Mouse (Mus musculus) bone marrow, adult 2 months (tissue): ENCODE measurements around the gene Piwil4. TPM values are rescaled to one million over a fixed set of nuclear protein-coding genes. Genes with fewer than 3 reads are reported as not detected.

ENCODE experiments used
- H3K27ac ChIP-seq: fragments of 200-500 bp; 2 replicates; pipeline ENCODE4 v1.5.1; 2012; ENCODE audit warnings: low read depth, mild to moderate bottlenecking, control low read depth, inconsistent platforms, low read length; ENCODE audit not compliant: control insufficient read depth, poor library complexity, insufficient read depth
- H3K4me1 ChIP-seq: fragments of 200-500 bp; 2 replicates; pipeline ENCODE4 v1.6.1; 2011; ENCODE audit warnings: low read length; ENCODE audit not compliant: control insufficient read depth, insufficient read depth
- H3K4me3 ChIP-seq: fragments of 200-500 bp; replicated peaks from 2 replicates; pipeline ENCODE3; 2011; ENCODE audit warnings: mild to moderate bottlenecking, low read depth, low read length, control low read depth; ENCODE audit not compliant: control insufficient read depth
- CTCF ChIP-seq: fragments of 200-500 bp; IDR thresholded peaks from 2 replicates; pipeline ENCODE4 v1.5.1; 2011; ENCODE audit warnings: low read length, control low read depth; ENCODE audit not compliant: control insufficient read depth, insufficient read depth
- POLR2A ChIP-seq: fragments of 200-500 bp; IDR thresholded peaks from 2 replicates; pipeline ENCODE4 v1.6.1; 2011; ENCODE audit warnings: low read depth, mild to moderate bottlenecking, control low read depth, low read length, borderline replicate concordance; ENCODE audit not compliant: control insufficient read depth
- WGBS: fragments of 180-500 bp; shearing (Covaris S2); methylation state at CpG from one replicate; pipeline ENCODE4 v1.1.7; 2018; 5-methylcytosine and 5-hydroxymethylcytosine counted together
- polyA plus RNA-seq: library from polyadenylated mRNA; stranded (reverse); fragments of >200 nt; gene quantifications from 2 replicates; pipeline ENCODE4 v1.2.4, GENCODE M21; 2011; ENCODE audit warnings: low replicate concordance; ENCODE audit not compliant: missing spikeins, insufficient read depth, insufficient read length

Piwil4 gene
- polyA plus RNA-seq, 1 experiment = 8.3 TPM

DNA sequence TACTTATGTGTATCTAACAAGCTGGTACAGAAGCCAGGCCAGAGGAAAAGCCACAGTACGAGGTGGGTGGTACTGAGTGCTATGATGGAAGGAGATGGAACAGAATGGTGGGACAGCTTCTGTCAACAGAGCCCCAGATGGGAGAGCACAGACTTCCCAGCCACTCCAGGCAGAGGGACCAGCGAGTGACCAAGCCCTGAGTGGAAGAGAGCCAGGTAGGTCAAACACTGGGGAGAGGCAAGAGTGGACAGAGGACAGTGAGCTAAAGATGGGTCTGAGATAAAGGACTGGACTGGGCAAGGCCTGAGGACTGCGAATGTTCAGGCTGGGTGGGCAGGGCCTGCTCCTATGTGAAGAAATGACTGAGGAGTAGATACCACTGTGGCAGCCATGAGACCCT lies 72.2 kb downstream of the Piwil4 start:
- Histone ChIP-seq H3K4me1 (no peaks in the 10 kb centered on the region), H3K27ac (no peak overlapping the region), H3K4me3 (no peak overlapping the region)
- TF ChIP-seq CTCF = no peak
- no peak for TF ChIP-seq POLR2A
- WGBS = 55% methylated on average over 3 of the region's 3 CpGs

DNA sequence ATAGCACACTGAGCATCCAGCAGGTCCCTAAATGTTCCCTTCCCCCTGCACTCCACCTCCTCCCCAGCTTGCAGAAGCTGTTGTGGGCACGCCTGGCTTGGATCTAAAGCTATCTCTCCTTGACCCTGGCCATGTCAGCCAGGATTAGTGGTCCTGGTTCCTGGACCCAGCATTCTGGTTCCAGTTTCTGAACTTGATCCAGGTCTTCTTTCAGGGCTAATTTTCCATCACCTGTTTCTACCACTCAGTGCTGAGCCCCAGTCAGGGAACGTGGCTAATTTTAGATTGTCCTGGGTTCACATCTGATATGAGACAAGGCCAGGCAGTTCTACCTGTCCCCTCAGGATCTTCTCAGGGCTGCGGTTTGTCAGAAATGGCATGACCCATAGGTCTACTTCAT lies 74.5 kb downstream of the Piwil4 start:
- WGBS = 81% methylated on average over 3 of the region's 3 CpGs
- Histone ChIP-seq H3K27ac (no peak overlapping the region), H3K4me1 (no peaks in the 10 kb centered on the region), H3K4me3 (no peak overlapping the region)
- no peak for TF ChIP-seq POLR2A
- TF ChIP-seq CTCF = no peak

- H3K4me3 ChIP-seq = no peak overlapping the region
Observed at GRCm38 (mm10) chr9:14663591-14663990, 76.9 kb downstream of the Piwil4 start.

DNA sequence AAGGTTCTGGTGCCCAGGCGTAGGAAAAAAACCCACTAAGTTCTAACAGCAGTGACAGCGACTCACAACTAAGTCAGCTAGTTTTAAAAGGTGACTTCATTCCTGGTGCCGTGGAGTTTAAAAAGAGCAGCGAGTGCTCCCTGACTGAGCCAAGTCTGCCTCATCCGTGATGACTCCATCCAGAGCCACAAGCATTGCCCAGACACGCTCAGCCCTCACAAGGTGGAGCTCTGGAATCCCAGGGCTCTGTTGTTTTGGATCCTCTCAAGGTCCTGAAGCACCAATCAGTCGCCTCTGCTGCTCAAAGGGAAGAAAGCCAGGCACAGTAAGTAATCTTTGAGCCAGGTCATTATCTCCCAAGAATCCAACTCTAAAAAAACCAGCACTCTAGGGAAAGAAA lies 77.7 kb downstream of the Piwil4 start:
- Histone ChIP-seq H3K27ac (no peak overlapping the region), H3K4me1 (no peaks in the 10 kb centered on the region), H3K4me3 (no peak overlapping the region)
- WGBS = 73% methylated on average over 7 of the region's 7 CpGs
- TF ChIP-seq CTCF = no peak
- no peak for TF ChIP-seq POLR2A

More at GRCm38 (mm10) chr9:14663591-14663990, 76.9 kb downstream of the Piwil4 start:
- WGBS = 76% methylated on average over 2 of the region's 2 CpGs
- Histone ChIP-seq H3K27ac (no peak overlapping the region), H3K4me1 (no peaks in the 10 kb centered on the region)
- TF ChIP-seq CTCF (no peak), POLR2A (no peak)

DNA sequence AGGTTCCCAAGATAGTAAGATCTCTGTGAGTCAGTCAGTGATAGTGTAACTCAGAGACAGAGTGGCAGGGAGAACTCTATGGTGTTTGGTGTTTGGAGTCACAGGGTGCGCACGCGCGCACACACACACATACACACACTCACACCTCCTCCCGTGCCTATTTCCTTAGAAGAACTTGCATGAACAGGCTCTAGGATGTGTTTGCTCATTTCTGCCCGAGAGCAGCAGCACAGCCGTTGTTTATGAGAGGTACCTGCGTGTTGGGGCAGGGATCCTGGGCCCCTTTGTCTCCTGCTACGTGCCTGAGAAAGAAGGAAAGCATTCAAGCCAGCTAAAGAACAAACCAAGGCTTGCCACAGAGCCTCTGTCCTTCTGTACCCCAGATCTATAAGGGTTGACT lies 78.4 kb downstream of the Piwil4 start:
- TF ChIP-seq CTCF (no peak), POLR2A (no peak)
- no peak overlapping the region for H3K4me3 ChIP-seq
- 78% methylated on average over 9 of the region's 9 CpGs for WGBS
- no peak overlapping the region for H3K27ac ChIP-seq
- no peaks in the 10 kb centered on the region for H3K4me1 ChIP-seq

DNA sequence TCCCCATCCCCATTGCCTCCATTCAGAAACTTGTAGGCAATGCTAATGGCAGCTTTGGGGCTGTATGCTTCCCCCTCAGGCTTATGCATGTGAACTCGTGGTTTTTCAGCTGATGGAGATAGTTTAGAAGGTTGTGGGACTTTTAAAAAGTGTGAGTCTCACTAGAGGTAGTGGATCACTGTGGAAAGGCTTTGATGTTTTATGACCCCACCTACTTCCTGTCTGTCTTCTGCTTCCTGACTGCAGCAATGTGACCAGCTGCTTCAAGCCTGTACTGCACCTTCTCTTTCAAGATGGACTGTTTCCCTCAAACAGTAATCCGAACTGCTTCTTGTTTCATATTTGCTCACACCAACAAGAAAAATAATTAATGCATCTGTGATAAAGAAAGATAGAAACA lies 82.6 kb downstream of the Piwil4 start:
- no peaks in the 10 kb centered on the region for H3K4me1 ChIP-seq
- 9% methylated on average over 2 of the region's 2 CpGs for WGBS
- H3K4me3 ChIP-seq = no peak overlapping the region
- TF ChIP-seq CTCF (no peak), POLR2A (no peak)
- no peak overlapping the region for H3K27ac ChIP-seq

GRCm38 (mm10) chr9:14654010-14654409 lies 86.5 kb downstream of the Piwil4 start:
- TF ChIP-seq CTCF (no peak), POLR2A (no peak)
- H3K27ac ChIP-seq = no peak overlapping the region
- no peaks in the 10 kb centered on the region for H3K4me1 ChIP-seq
- no peak overlapping the region for H3K4me3 ChIP-seq
- 72% methylated on average over 2 of the region's 2 CpGs for WGBS

GRCm38 (mm10) chr9:14652761-14653160 lies 87.8 kb downstream of the Piwil4 start:
- no peak overlapping the region for H3K4me3 ChIP-seq
- no peak for TF ChIP-seq POLR2A
- TF ChIP-seq CTCF = no peak
- H3K4me1 ChIP-seq = no peaks in the 10 kb centered on the region
- 73% methylated on average over 1 of the region's 1 CpGs for WGBS
- H3K27ac ChIP-seq = no peak overlapping the region

DNA sequence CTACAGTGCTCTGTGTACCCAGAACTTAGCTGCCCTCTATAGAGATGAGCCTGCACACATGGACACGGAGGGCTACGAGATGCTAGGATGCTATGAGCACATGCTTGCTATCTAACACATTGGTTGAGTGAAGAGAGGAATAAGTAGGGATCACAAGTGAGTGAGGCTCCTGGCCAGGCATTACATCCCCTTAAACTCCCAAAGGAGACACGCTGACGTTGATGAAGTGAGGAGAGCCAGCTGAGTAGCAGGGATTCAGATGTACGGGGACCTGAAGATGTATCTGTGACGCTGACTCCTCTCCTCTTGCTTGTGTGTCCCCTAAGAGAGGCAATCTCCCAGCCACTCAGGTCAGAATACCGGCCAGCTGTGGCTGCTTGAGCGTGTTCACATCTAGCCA lies 92.7 kb downstream of the Piwil4 start:
- WGBS = 79% methylated on average over 8 of the region's 8 CpGs

DNA sequence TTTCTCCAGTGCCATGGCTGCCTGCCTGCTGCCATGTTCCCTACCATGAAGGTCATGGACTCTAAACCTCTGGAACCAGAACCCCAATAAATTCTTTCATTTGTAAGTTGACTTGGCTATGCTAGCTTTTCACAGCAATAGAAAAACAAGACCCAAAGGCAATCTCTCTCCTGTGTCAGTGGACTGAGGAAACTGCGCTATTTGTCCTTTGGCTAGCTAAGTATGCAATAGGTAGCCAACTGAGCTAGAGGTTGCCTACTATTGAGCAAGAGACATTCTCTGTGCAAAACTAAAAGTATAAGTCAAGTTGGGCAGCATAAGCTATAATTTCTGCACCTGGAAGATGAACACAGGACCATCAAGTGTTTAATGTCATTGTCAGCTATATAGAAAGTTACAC lies 93.9 kb downstream of the Piwil4 start:
- no peak overlapping the region for H3K4me3 ChIP-seq
- H3K4me1 ChIP-seq = no peaks in the 10 kb centered on the region
- TF ChIP-seq POLR2A = no peak
- TF ChIP-seq CTCF = no peak
- 91% methylated on average over 1 of the region's 1 CpGs for WGBS
- H3K27ac ChIP-seq = no peak overlapping the region

More for the DNA sequence above, 92.7 kb downstream of the Piwil4 start:
- no peak overlapping the region for H3K4me3 ChIP-seq
- no peak for TF ChIP-seq CTCF
- no peak for TF ChIP-seq POLR2A
- H3K4me1 ChIP-seq = no peaks in the 10 kb centered on the region
- H3K27ac ChIP-seq = no peak overlapping the region

Other genes with a start within 250 kb of the Piwil4 start
- not detected in 2 replicates for gene Kdm4d, start 240.3 kb downstream of the Piwil4 start, polyA plus RNA-seq
- 59.8 and 65.6 TPM in 2 replicates for gene Cwc15, start 240.1 kb downstream of the Piwil4 start, polyA plus RNA-seq
- gene Amotl1, start 95.7 kb downstream of the Piwil4 start, polyA plus RNA-seq = 2.7 and 2.9 TPM in 2 replicates
- 1.0 and 2.2 TPM in 2 replicates for gene Fut4, start 11.7 kb upstream of the Piwil4 start, polyA plus RNA-seq
- gene 1700012B09Rik, start 30.3 kb upstream of the Piwil4 start, polyA plus RNA-seq = not detected in 2 replicates
- gene Mre11a, start 43.9 kb upstream of the Piwil4 start, polyA plus RNA-seq = 13.8 and 16.7 TPM in 2 replicates
- gene Ankrd49, start 44.1 kb upstream of the Piwil4 start, polyA plus RNA-seq = 9.0 and 13.5 TPM in 2 replicates
- gene Gpr83, start 119.5 kb upstream of the Piwil4 start, polyA plus RNA-seq = not detected in 2 replicates
- 1.2 TPM in 1 of 2 replicates, not detected in the other for gene Izumo1r, start 163.2 kb upstream of the Piwil4 start, polyA plus RNA-seq